ENCODE assay signal across 16 mouse cellular contexts in genomic region chr8:82907271-82907670, GRCm38 (mm10).
"Had no signal": no experiment of that assay in that cellular context is flagged by ENCODE, and none has a peak within 500 bp of the region (broad histone marks: within the 10 kb centered on the region; RNA-seq: fewer than 3 reads in every experiment).

No protein-coding gene starts in this region.

- H3K27ac ChIP-seq: left cerebral cortex, adult 2 months; liver, embryonic 13.5 days; lung, embryonic 15.5 days; macrophage; midbrain, embryonic 15.5 days; neural tube, embryonic 13.5 days; stomach, embryonic 15.5 days had no signal

- ATAC-seq: liver, postnatal 0 days; midbrain, embryonic 15.5 days had no signal

- H3K27me3 ChIP-seq: liver, embryonic 13.5 days; lung, embryonic 15.5 days; megakaryocyte, embryonic 14.5 days; midbrain, embryonic 15.5 days; neural tube, embryonic 13.5 days; stomach, embryonic 15.5 days had no signal

- H3K4me2 ChIP-seq: liver, embryonic 13.5 days; lung, embryonic 15.5 days; midbrain, embryonic 11.5 days; midbrain, embryonic 15.5 days; neural tube, embryonic 13.5 days; stomach, embryonic 15.5 days had no signal

- H3K4me1 ChIP-seq: liver, embryonic 13.5 days; lung, embryonic 15.5 days; midbrain, embryonic 15.5 days; stomach, embryonic 15.5 days had no signal

- H3K9me3 ChIP-seq: liver, embryonic 13.5 days; lung, embryonic 15.5 days; megakaryocyte, embryonic 14.5 days; midbrain, embryonic 15.5 days; neural tube, embryonic 13.5 days; stomach, embryonic 15.5 days had no signal

- DNase-seq: kidney, postnatal 25 days; liver; liver, embryonic 13.5 days; liver, postnatal 0 days; lung, postnatal 14 days; right cerebral cortex, postnatal 14 days; thymus, adult 2 months; thymus, postnatal 25 days had no signal

- H3K4me3 ChIP-seq: left cerebral cortex, adult 2 months; liver, embryonic 13.5 days; lung, embryonic 15.5 days; megakaryocyte, embryonic 14.5 days; midbrain, embryonic 15.5 days; neural tube, embryonic 13.5 days; stomach, embryonic 15.5 days had no signal

- H3K9ac ChIP-seq: liver, embryonic 13.5 days; liver, postnatal 0 days; lung, embryonic 15.5 days; midbrain, embryonic 15.5 days; neural tube, embryonic 13.5 days; stomach, embryonic 15.5 days had no signal

- H3K36me3 ChIP-seq: liver, embryonic 13.5 days; lung, embryonic 15.5 days; midbrain, embryonic 15.5 days; neural tube, embryonic 13.5 days; stomach, embryonic 15.5 days had no signal
